Mouse (Mus musculus): ENCODE results near the gene D630003M21Rik. TPM values are rescaled to one million over a fixed set of nuclear protein-coding genes. Genes with fewer than 3 reads are reported as not detected.
A peak's percentile ranks its signal among the peaks of the same experiment; 100 is the strongest.

Gene D630003M21Rik
- polyA plus RNA-seq, 1 experiment from 2014 or later: 4.3 TPM

- Histone ChIP-seq H3K4me3 (no peak overlapping the region), H3K9me3 (no peaks in the 10 kb centered on the region), H3K4me1 (peaks cover 7% of the 10 kb centered on the region; the same call in 1 of the 2 replicates), H3K36me3 (no peaks in the 10 kb centered on the region), H3K9ac (replicated peaks) (no peak overlapping the region), H3K4me2 (replicated peaks) (no peak overlapping the region), H3K27me3 (peaks cover 13% of the 10 kb centered on the region; the same call in 1 of the 2 replicates), H3K27ac (replicated peaks) (no peak overlapping the region)
- 63% methylated on average over 4 of the region's 4 CpGs for WGBS
- ATAC-seq (ENCODE audit: low FRiP score, low read depth): no peak
Observed at GRCm38 (mm10) chr2:158211764-158212471, 17.1 kb downstream of the D630003M21Rik start.

GRCm38 (mm10) chr2:158210958-158211357 lies 18.1 kb downstream of the D630003M21Rik start:
- Histone ChIP-seq H3K27ac (replicated peaks) (no peak overlapping the region), H3K9ac (replicated peaks) (no peak overlapping the region)

GRCm38 (mm10) chr2:158210503-158210902 lies 18.5 kb downstream of the D630003M21Rik start:
- Histone ChIP-seq H3K9ac (replicated peaks) (no peak overlapping the region), H3K4me3 (no peak overlapping the region), H3K9me3 (no peaks in the 10 kb centered on the region), H3K27ac (replicated peaks) (no peak overlapping the region), H3K4me1 (peaks cover 7% of the 10 kb centered on the region; the same call in 1 of the 2 replicates), H3K4me2 (replicated peaks) (no peak overlapping the region), H3K36me3 (no peaks in the 10 kb centered on the region), H3K27me3 (peaks cover 13% of the 10 kb centered on the region; the same call in 1 of the 2 replicates)
- WGBS: 41% methylated on average over 4 of the region's 4 CpGs
- no peak for ATAC-seq (ENCODE audit: low FRiP score, low read depth)

More at GRCm38 (mm10) chr2:158210958-158211357, 18.1 kb downstream of the D630003M21Rik start:
- Histone ChIP-seq H3K36me3 (no peaks in the 10 kb centered on the region), H3K4me1 (peaks cover 7% of the 10 kb centered on the region; the same call in 1 of the 2 replicates), H3K9me3 (no peaks in the 10 kb centered on the region), H3K4me2 (replicated peaks) (no peak overlapping the region; the same call in 1 of the 2 replicates), H3K4me3 (no peak overlapping the region), H3K27me3 (peaks cover 13% of the 10 kb centered on the region; the same call in 1 of the 2 replicates)
- no peak for ATAC-seq (ENCODE audit: low FRiP score, low read depth)
- WGBS: 24% methylated on average over 10 of the region's 10 CpGs

- peaks cover 7% of the 10 kb centered on the region; the same call in 1 of the 2 replicates for H3K4me1 ChIP-seq
- H3K27me3 ChIP-seq: peaks cover 13% of the 10 kb centered on the region; the same call in 1 of the 2 replicates
- no peaks in the 10 kb centered on the region for H3K9me3 ChIP-seq
- no peak for ATAC-seq (ENCODE audit: low FRiP score, low read depth)
- no peak overlapping the region for H3K4me2 ChIP-seq (replicated peaks)
- WGBS: 66% methylated on average over 9 of the region's 9 CpGs
- H3K36me3 ChIP-seq: no peaks in the 10 kb centered on the region
- H3K27ac ChIP-seq (replicated peaks): no peak overlapping the region
- H3K9ac ChIP-seq (replicated peaks): no peak overlapping the region
- H3K4me3 ChIP-seq: no peak overlapping the region
Observed at GRCm38 (mm10) chr2:158209776-158210175, 19.2 kb downstream of the D630003M21Rik start.

- H3K36me3 ChIP-seq: no peaks in the 10 kb centered on the region
- ATAC-seq (ENCODE audit: low FRiP score, low read depth): peak; percentile 35; the same call in 1 of the 2 replicates
- H3K27ac ChIP-seq (replicated peaks): no peak overlapping the region
- peaks cover 7% of the 10 kb centered on the region; the same call in 1 of the 2 replicates for H3K27me3 ChIP-seq
- H3K4me3 ChIP-seq: no peak overlapping the region
- H3K4me1 ChIP-seq: peaks cover 7% of the 10 kb centered on the region; the same call in 1 of the 2 replicates
- no peak overlapping the region for H3K9ac ChIP-seq (replicated peaks)
- H3K4me2 ChIP-seq (replicated peaks): no peak overlapping the region
- 13% methylated on average over 12 of the region's 12 CpGs for whole genome bisulfite sequencing
- H3K9me3 ChIP-seq: no peaks in the 10 kb centered on the region
Observed at GRCm38 (mm10) chr2:158207848-158208247, 21.2 kb downstream of the D630003M21Rik start.

GRCm38 (mm10) chr2:158204114-158204513 lies 24.9 kb downstream of the D630003M21Rik start:
- H3K9me3 ChIP-seq: no peaks in the 10 kb centered on the region
- no peak overlapping the region for H3K9ac ChIP-seq (replicated peaks)
- no peak for ATAC-seq (ENCODE audit: low FRiP score, low read depth)
- H3K4me1 ChIP-seq: peaks cover 2% of the 10 kb centered on the region; the same call in 1 of the 2 replicates
- H3K4me3 ChIP-seq: no peak overlapping the region
- no peak overlapping the region for H3K4me2 ChIP-seq (replicated peaks)
- no peaks in the 10 kb centered on the region for H3K36me3 ChIP-seq
- WGBS: 14% methylated on average over 7 of the region's 7 CpGs
- no peak overlapping the region for H3K27ac ChIP-seq (replicated peaks)
- peaks cover 7% of the 10 kb centered on the region; the same call in 1 of the 2 replicates for H3K27me3 ChIP-seq

GRCm38 (mm10) chr2:158203686-158204085 lies 25.3 kb downstream of the D630003M21Rik start:
- H3K27ac ChIP-seq (replicated peaks): no peak overlapping the region
- 83% methylated on average over 4 of the region's 4 CpGs for WGBS

GRCm38 (mm10) chr2:158199281-158199680 lies 29.7 kb downstream of the D630003M21Rik start:
- ATAC-seq (ENCODE audit: low FRiP score, low read depth): no peak
- no peaks in the 10 kb centered on the region for H3K27me3 ChIP-seq
- no peak overlapping the region for H3K9ac ChIP-seq (replicated peaks)
- H3K9me3 ChIP-seq: no peaks in the 10 kb centered on the region
- peaks cover 10% of the 10 kb centered on the region; the same call in 1 of the 2 replicates for H3K4me1 ChIP-seq
- no peak overlapping the region for H3K27ac ChIP-seq (replicated peaks)
- 65% methylated on average over 3 of the region's 3 CpGs for WGBS
- H3K36me3 ChIP-seq: no peaks in the 10 kb centered on the region
- H3K4me2 ChIP-seq (replicated peaks): no peak overlapping the region
- H3K4me3 ChIP-seq: no peak overlapping the region

More at GRCm38 (mm10) chr2:158203686-158204085, 25.3 kb downstream of the D630003M21Rik start:
- Histone ChIP-seq H3K36me3 (no peaks in the 10 kb centered on the region), H3K27me3 (peaks cover 7% of the 10 kb centered on the region; the same call in 1 of the 2 replicates), H3K4me1 (peaks cover 2% of the 10 kb centered on the region; the same call in 1 of the 2 replicates), H3K4me3 (no peak overlapping the region), H3K9ac (replicated peaks) (no peak overlapping the region), H3K4me2 (replicated peaks) (no peak overlapping the region), H3K9me3 (no peaks in the 10 kb centered on the region)
- no peak for ATAC-seq (ENCODE audit: low FRiP score, low read depth)

- Histone ChIP-seq H3K4me1 (peaks cover 14% of the 10 kb centered on the region), H3K4me3 (no peak overlapping the region), H3K9me3 (no peaks in the 10 kb centered on the region), H3K4me2 (replicated peaks) (no peak overlapping the region), H3K36me3 (no peaks in the 10 kb centered on the region), H3K27me3 (no peaks in the 10 kb centered on the region), H3K9ac (replicated peaks) (no peak overlapping the region), H3K27ac (replicated peaks) (no peak overlapping the region)
- ATAC-seq (ENCODE audit: low FRiP score, low read depth): no peak
- WGBS: 95% methylated on average over 6 of the region's 6 CpGs
Observed at GRCm38 (mm10) chr2:158198861-158199260, 30.2 kb downstream of the D630003M21Rik start.

- H3K9ac ChIP-seq (replicated peaks): no peak overlapping the region
- no peak for ATAC-seq (ENCODE audit: low FRiP score, low read depth)
- peaks cover 22% of the 10 kb centered on the region for H3K4me1 ChIP-seq
- 85% methylated on average over 5 of the region's 5 CpGs for WGBS
- H3K36me3 ChIP-seq: no peaks in the 10 kb centered on the region
- no peak overlapping the region for H3K4me3 ChIP-seq
- no peak overlapping the region for H3K4me2 ChIP-seq (replicated peaks)
- no peaks in the 10 kb centered on the region for H3K9me3 ChIP-seq
- H3K27ac ChIP-seq (replicated peaks): no peak overlapping the region
- no peaks in the 10 kb centered on the region for H3K27me3 ChIP-seq
Observed at GRCm38 (mm10) chr2:158197971-158198370, 31.1 kb downstream of the D630003M21Rik start.

GRCm38 (mm10) chr2:158194945-158195640 lies 33.9 kb downstream of the D630003M21Rik start:
- Histone ChIP-seq H3K4me1 (peaks cover 22% of the 10 kb centered on the region), H3K4me2 (replicated peaks) (no peak overlapping the region), H3K27ac (replicated peaks) (peak overlapping the region; percentile 30; the same call in 1 of the 2 replicates), H3K9me3 (no peaks in the 10 kb centered on the region), H3K9ac (replicated peaks) (no peak overlapping the region), H3K27me3 (no peaks in the 10 kb centered on the region), H3K36me3 (no peaks in the 10 kb centered on the region), H3K4me3 (no peak overlapping the region)
- no peak for ATAC-seq (ENCODE audit: low FRiP score, low read depth)
- 14% methylated on average over 10 of the region's 10 CpGs for WGBS
